Mouse (Mus musculus) heart, embryonic 16.5 days (tissue): Measurements from ENCODE around the gene Zfp346. TPM values are rescaled to one million over a fixed set of nuclear protein-coding genes. Genes with fewer than 3 reads are reported as not detected.
A peak's percentile ranks its signal among the peaks of the same experiment; 100 is the strongest.

ENCODE experiments used
- ATAC-seq: fragments of 200-750 bp; cut with Nextera tagmentation; replicated peaks from 2 replicates; pipeline ENCODE4 v1.8.0; 2017; ENCODE audit warnings: moderate number of reproducible peaks; ENCODE audit not compliant: insufficient read depth, low FRiP score; ENCODE audit errors: extremely low read depth
- H3K27ac ChIP-seq: fragments of 300-500 bp; sonication (generic); 2 replicates; pipeline ENCODE4 v1.5.1; 2014; ENCODE audit warnings: mild to moderate bottlenecking, low read length, control low read depth, moderate library complexity
- H3K27me3 ChIP-seq: fragments of 300-500 bp; sonication (generic); 2 replicates; pipeline ENCODE4 v1.6.1; 2014; ENCODE audit warnings: low read length, mixed read lengths; ENCODE audit not compliant: control insufficient read depth, insufficient read depth
- H3K36me3 ChIP-seq: fragments of 300-500 bp; sonication (generic); 2 replicates; pipeline ENCODE4 v1.6.1; 2014; ENCODE audit not compliant: control insufficient read depth, insufficient read depth
- H3K4me1 ChIP-seq: fragments of 300-500 bp; sonication (generic); 2 replicates; pipeline ENCODE4 v1.6.1; 2014; ENCODE audit warnings: low read length, mixed read lengths; ENCODE audit not compliant: control insufficient read depth, insufficient read depth
- H3K4me2 ChIP-seq: fragments of 300-500 bp; sonication (generic); 2 replicates; pipeline ENCODE4 v1.6.1; 2014; ENCODE audit warnings: low read depth, mild to moderate bottlenecking, control low read depth, low read length
- H3K4me3 ChIP-seq: fragments of 300-500 bp; sonication (generic); 2 replicates; pipeline ENCODE4 v1.5.1; 2014; ENCODE audit warnings: mild to moderate bottlenecking, control low read depth, low read length
- H3K9ac ChIP-seq: fragments of 300-500 bp; sonication (generic); 2 replicates; pipeline ENCODE4 v1.6.1; 2014; ENCODE audit warnings: low read length, control low read depth
- H3K9me3 ChIP-seq: fragments of 300-500 bp; sonication (generic); replicated peaks from 2 replicates; pipeline ENCODE4 v1.6.1; 2016; ENCODE audit warnings: low read length; ENCODE audit not compliant: control insufficient read depth
- WGBS: fragments of 180-500 bp; shearing (Covaris S2); extraction: QIAGEN DNeasy Blood & Tissue Kit; methylation state at CpG from one replicate; pipeline ENCODE4 v1.1.7; 2014; 5-methylcytosine and 5-hydroxymethylcytosine counted together
- polyA plus RNA-seq: library from polyadenylated mRNA; unstranded; fragments of >200 nt; fragmentation: Nextera tagmentation; extraction: Ambion mirVana; gene quantifications from 2 replicates; pipeline ENCODE4 v1.2.1, GENCODE M21; 2015

Zfp346 gene
- polyA plus RNA-seq, 1 experiment from 2014 or later, result 19.1 TPM

- peaks cover 36% of the 10 kb centered on the region for H3K36me3 ChIP-seq
- 94% methylated on average over 2 of the region's 2 CpGs for whole genome bisulfite sequencing
These were observed 28.3 kb downstream of the Zfp346 start, which contains the start of gene Gm17617 for GRCm38 (mm10) chr13:55133448-55133847. Gm17617 (minus strand) TSS chr13:55133548.

GRCm38 (mm10) chr13:55135382-55135781 is 30.3 kb downstream of the Zfp346 start:
- Histone ChIP-seq H3K27me3 (no peaks in the 10 kb centered on the region), H3K9me3 (no peaks in the 10 kb centered on the region), H3K27ac (no peak overlapping the region), H3K9ac (no peak overlapping the region; the same call in 1 of the 2 replicates), H3K36me3 (peaks cover 25% of the 10 kb centered on the region), H3K4me3 (no peak overlapping the region), H3K4me1 (peaks cover 4% of the 10 kb centered on the region), H3K4me2 (no peak overlapping the region)
- 10% methylated on average over 5 of the region's 5 CpGs for whole genome bisulfite sequencing
- peak; percentile 70; the same call in 1 of the 2 replicates for ATAC-seq

More at GRCm38 (mm10) chr13:55133448-55133847, 28.3 kb downstream of the Zfp346 start, which contains the start of gene Gm17617:
- H3K27ac ChIP-seq, result no peak within 1 kb of the TSS
- H3K4me1 ChIP-seq, result peaks cover 4% of the 10 kb centered on the region
- H3K4me3 ChIP-seq, result no peak within 1 kb of the TSS
- no peaks in the 10 kb centered on the region for H3K9me3 ChIP-seq
- H3K27me3 ChIP-seq, result no peaks in the 10 kb centered on the region
- H3K4me2 ChIP-seq, result no peak within 1 kb of the TSS
- H3K9ac ChIP-seq, result no peak within 1 kb of the TSS
- no peak for ATAC-seq

- WGBS, result 68% methylated on average over 2 of the region's 2 CpGs
- Histone ChIP-seq H3K27me3 (no peaks in the 10 kb centered on the region), H3K4me3 (no peak overlapping the region)
These were observed 35.2 kb downstream of the Zfp346 start for GRCm38 (mm10) chr13:55140271-55140670.

GRCm38 (mm10) chr13:55152621-55153415 is 47.7 kb downstream of the Zfp346 start, which contains the start of gene Fgfr4:
Fgfr4 (plus strand) TSS chr13:55152640.
- Histone ChIP-seq H3K4me3 (peak within 1 kb of the TSS; percentile 48), H3K9me3 (no peaks in the 10 kb centered on the region; the same call in 1 of the 2 replicates), H3K4me2 (peak within 1 kb of the TSS; percentile 79), H3K9ac (peak within 1 kb of the TSS; percentile 65), H3K4me1 (peaks cover 5% of the 10 kb centered on the region), H3K27ac (no peak within 1 kb of the TSS), H3K27me3 (peaks cover 27% of the 10 kb centered on the region), H3K36me3 (no peaks in the 10 kb centered on the region)
- no peak for ATAC-seq
- WGBS, result 2% methylated on average over 68 of the region's 68 CpGs

More at GRCm38 (mm10) chr13:55140271-55140670, 35.2 kb downstream of the Zfp346 start:
- Histone ChIP-seq H3K4me1 (no peaks in the 10 kb centered on the region), H3K9me3 (no peaks in the 10 kb centered on the region), H3K4me2 (no peak overlapping the region), H3K36me3 (no peaks in the 10 kb centered on the region), H3K9ac (no peak overlapping the region), H3K27ac (no peak overlapping the region)
- ATAC-seq, result no peak

- Histone ChIP-seq H3K36me3 (no peaks in the 10 kb centered on the region), H3K4me1 (peaks cover 5% of the 10 kb centered on the region), H3K4me3 (no peak overlapping the region), H3K27me3 (peaks cover 27% of the 10 kb centered on the region), H3K9ac (no peak overlapping the region), H3K27ac (no peak overlapping the region), H3K4me2 (no peak overlapping the region), H3K9me3 (no peaks in the 10 kb centered on the region; the same call in 1 of the 2 replicates)
- 81% methylated on average over 5 of the region's 5 CpGs for WGBS
- no peak for ATAC-seq
These were observed 48.8 kb downstream of the Zfp346 start for GRCm38 (mm10) chr13:55153951-55154350.

GRCm38 (mm10) chr13:55162365-55162764 is 57.3 kb downstream of the Zfp346 start:
- Histone ChIP-seq H3K4me1 (no peaks in the 10 kb centered on the region), H3K27ac (no peak overlapping the region), H3K9me3 (no peaks in the 10 kb centered on the region), H3K9ac (no peak overlapping the region), H3K36me3 (no peaks in the 10 kb centered on the region), H3K27me3 (no peaks in the 10 kb centered on the region), H3K4me3 (no peak overlapping the region), H3K4me2 (no peak overlapping the region)
- no peak for ATAC-seq
- 52% methylated on average over 7 of the region's 7 CpGs for WGBS

GRCm38 (mm10) chr13:55163553-55163952 is 58.4 kb downstream of the Zfp346 start:
- no peaks in the 10 kb centered on the region for H3K36me3 ChIP-seq
- no peak overlapping the region for H3K4me2 ChIP-seq
- 62% methylated on average over 5 of the region's 5 CpGs for WGBS
- H3K27ac ChIP-seq, result no peak overlapping the region
- no peak overlapping the region for H3K9ac ChIP-seq
- ATAC-seq, result no peak
- no peaks in the 10 kb centered on the region for H3K9me3 ChIP-seq
- no peaks in the 10 kb centered on the region for H3K27me3 ChIP-seq
- H3K4me3 ChIP-seq, result no peak overlapping the region
- H3K4me1 ChIP-seq, result no peaks in the 10 kb centered on the region

GRCm38 (mm10) chr13:55165831-55166339 is 60.8 kb downstream of the Zfp346 start:
- Histone ChIP-seq H3K9me3 (no peaks in the 10 kb centered on the region), H3K4me2 (no peak overlapping the region), H3K4me1 (no peaks in the 10 kb centered on the region), H3K27me3 (no peaks in the 10 kb centered on the region), H3K27ac (no peak overlapping the region), H3K36me3 (no peaks in the 10 kb centered on the region), H3K9ac (no peak overlapping the region), H3K4me3 (no peak overlapping the region)
- ATAC-seq, result no peak
- 88% methylated on average over 16 of the region's 16 CpGs for WGBS
